In the genomic region with DNA sequence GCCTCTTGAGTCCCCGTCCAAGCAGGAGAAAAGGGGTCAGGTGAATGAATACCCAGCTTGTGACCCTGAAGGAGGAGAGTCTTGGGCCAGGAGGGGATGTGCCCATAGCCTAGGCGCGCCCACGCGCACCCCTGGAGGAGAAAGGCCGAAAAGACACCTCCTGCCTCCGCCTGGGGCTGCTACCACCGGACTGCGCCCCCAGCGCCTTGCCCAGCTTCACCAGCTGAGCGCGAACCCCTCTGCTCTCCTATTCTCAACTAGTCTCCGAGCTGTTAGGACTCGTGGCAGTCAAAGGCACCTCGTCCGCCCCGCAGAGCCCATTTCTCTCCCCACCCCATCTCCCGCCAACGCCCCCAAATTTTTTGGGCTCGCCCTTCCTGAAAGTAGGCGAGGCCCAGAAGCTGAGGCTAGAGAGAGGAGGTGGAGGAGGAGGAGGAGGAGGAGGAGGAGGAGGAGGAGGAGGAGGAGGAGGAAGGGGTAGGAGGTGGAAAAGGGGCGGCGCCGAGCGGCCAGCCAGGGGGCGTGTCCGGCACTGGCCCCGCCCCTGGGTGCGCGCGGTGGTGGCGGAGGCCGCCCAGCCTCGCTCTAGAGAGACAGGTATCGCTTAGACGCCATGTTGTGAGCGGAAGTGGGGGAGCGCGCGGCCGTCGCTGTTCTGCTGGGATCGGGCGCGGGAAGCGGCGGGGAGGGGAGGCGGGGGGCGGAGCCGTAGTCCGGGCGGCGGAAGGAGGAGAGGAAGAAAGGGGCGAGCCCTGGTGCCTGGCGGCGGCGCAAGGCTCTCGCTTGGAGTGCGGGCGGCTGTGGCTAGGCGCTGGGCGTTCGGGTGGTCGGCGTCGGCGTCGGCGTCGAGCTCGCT, we compare ENCODE assay signal across 8 mouse cellular contexts. TPM values are rescaled to one million over a fixed set of nuclear protein-coding genes. Genes with fewer than 3 reads are reported as not detected.
A peak's percentile ranks its signal among the peaks of the same experiment; 100 is the strongest.
DNase-seq lines count a peak whose midpoint lies in the region; ATAC-seq lines count a peak whose summit lies in the region.

No protein-coding gene starts in this region.

- H3K9me3 ChIP-seq in hindbrain, embryonic 12.5 days (replicated peaks) = no peaks in the 10 kb centered on the region

- peak overlapping the region; percentile 93 for H3K27ac ChIP-seq in hindbrain, embryonic 12.5 days

- H3K9ac ChIP-seq in hindbrain, embryonic 12.5 days = peak overlapping the region; percentile 77

- 0 out of 2 replicates have a peak, but pooled peaks cover 3% of the 10 kb centered on the region for H3K4me1 ChIP-seq in hindbrain, embryonic 12.5 days

- ATAC-seq in hindbrain, embryonic 12.5 days (ENCODE audit: low FRiP score) = peak; percentile 98

- WGBS in hindbrain, embryonic 12.5 days = 19% methylated on average over 35 of the region's 71 CpGs

- 0 out of 2 replicates have a peak, but pooled peaks cover 10% of the 10 kb centered on the region for H3K27me3 ChIP-seq in hindbrain, embryonic 12.5 days

- peak overlapping the region; percentile 58 for H3K4me3 ChIP-seq in hindbrain, embryonic 12.5 days

- peak; percentile 93 for DNase-seq in NIH3T3 (ENCODE audit: low read depth)
- peak; percentile 91 for DNase-seq in cerebellum, adult 9-11 months
- peak; percentile 69 to 81 for DNase-seq in frontal cortex, postnatal 10 days (ENCODE audit: low spot score in 2 of 2)
- DNase-seq in left cerebral cortex, adult 11 months (ENCODE audit: low spot score) = peak; percentile 62
- DNase-seq in lung, postnatal 36 days = peak; percentile 92
- peak; percentile 86 for DNase-seq in retina, embryonic 14.5 days (ENCODE audit: low spot score)
- peak; percentile 89 to 93 for DNase-seq in thymus, postnatal 36 days

- H3K4me2 ChIP-seq in hindbrain, embryonic 12.5 days (replicated peaks) = peak overlapping the region; percentile 60

- H3K36me3 ChIP-seq in hindbrain, embryonic 12.5 days = no peaks in the 10 kb centered on the region

RNA-seq across cellular contexts. Expression of gene Rps6ka3, which starts 45.2 kb away (rescaled TPM):
- polyA plus RNA-seq in hindbrain, embryonic 12.5 days (2016; fragmentation: Nextera tagmentation; extraction: Ambion mirVana) = 5.2 and 5.4 TPM in 2 replicates

Comparison
In these comparisons a context has a peak if more than half of its experiments do, and no peak if none do; other contexts are left out.
1. Peak in every context shown above with its lines: DNase-seq, ATAC-seq, H3K4me3 ChIP-seq and H3K27ac ChIP-seq.